1 mouse cellular context compared by ENCODE assay signal in genomic region chr17:45564531-45565084, GRCm38 (mm10).
TF ChIP-seq lines count a peak whose summit lies in the region.

No protein-coding gene starts in this region.

TF ChIP-seq in CH12.LX, 34 proteins besides CTCF, POLR2A, EP300 and RAD21:
- TF ChIP-seq TBP (conservative IDR thresholded peaks at IDR 0.05; ENCODE audit: low read depth, low read length) (no peak), ETS1 (conservative IDR thresholded peaks at IDR 0.05; ENCODE audit: low read depth, low read length) (no peak), JUN (IDR thresholded peaks at IDR 0.05; ENCODE audit: insufficient read depth, low read depth, low read length) (no peak), ZKSCAN1 (IDR thresholded peaks at IDR 0.05; ENCODE audit: borderline replicate concordance, low read depth, low read length) (no peak), GABPA (IDR thresholded peaks at IDR 0.05; ENCODE audit: insufficient replicate concordance, low read depth, low read length) (no peak), HCFC1 (IDR thresholded peaks at IDR 0.05; ENCODE audit: low read depth, low read length) (no peak), USF1 (IDR thresholded peaks at IDR 0.05; ENCODE audit: low read depth, low read length) (no peak), UBTF (IDR thresholded peaks at IDR 0.05; ENCODE audit: low read depth, low read length) (no peak), MAZ (IDR thresholded peaks at IDR 0.05; ENCODE audit: low read depth, low read length) (no peak), MAFK (IDR thresholded peaks at IDR 0.05; ENCODE audit: insufficient replicate concordance, low read length) (no peak), SIN3A (IDR thresholded peaks at IDR 0.05; ENCODE audit: low read length) (peak; percentile 19; the same call in 1 of the 2 replicates), TCF12 (IDR thresholded peaks at IDR 0.05; ENCODE audit: low read depth, low read length) (no peak; the same call in 1 of the 2 replicates), IRF4 (IDR thresholded peaks at IDR 0.05; ENCODE audit: low read depth, low read length) (no peak), PAX5 (IDR thresholded peaks at IDR 0.05; ENCODE audit: low read length) (no peak), ZNF384 (IDR thresholded peaks at IDR 0.05; ENCODE audit: low read depth, low read length) (no peak), MAX (IDR thresholded peaks at IDR 0.05; ENCODE audit: low read length) (no peak), MEF2A (IDR thresholded peaks at IDR 0.05; ENCODE audit: borderline replicate concordance, low read depth, low read length) (no peak), USF2 (conservative IDR thresholded peaks at IDR 0.05; ENCODE audit: low read depth, low read length) (no peak), NRF1 (IDR thresholded peaks at IDR 0.05; ENCODE audit: low read depth, low read length) (no peak), JUND (conservative IDR thresholded peaks at IDR 0.05; ENCODE audit: low read depth, low read length) (no peak), SMC3 (IDR thresholded peaks at IDR 0.05; ENCODE audit: low read depth, low read length) (peak; percentile 1; the same call in 1 of the 2 replicates), NELFE (IDR thresholded peaks at IDR 0.05; ENCODE audit: low read depth, low read length) (peak; percentile 17; the same call in 1 of the 2 replicates), POLR2AphosphoS2 (IDR thresholded peaks at IDR 0.05; ENCODE audit: low read depth, low read length) (no peak; the same call in 1 of the 2 replicates), ZC3H11A (IDR thresholded peaks at IDR 0.05; ENCODE audit: low read depth, low read length) (no peak), CHD2 (IDR thresholded peaks at IDR 0.05; ENCODE audit: low read length) (peak; percentile 4; the same call in 1 of the 2 replicates), ZMIZ1 (IDR thresholded peaks at IDR 0.05; ENCODE audit: low read depth, low read length) (no peak; the same call in 1 of the 2 replicates), CHD1 (IDR thresholded peaks at IDR 0.05; ENCODE audit: low read depth, low read length) (no peak), ELF1 (IDR thresholded peaks at IDR 0.05; ENCODE audit: low read depth, low read length) (no peak; the same call in 1 of the 2 replicates), RCOR1 (conservative IDR thresholded peaks at IDR 0.05; ENCODE audit: low read depth, low read length) (no peak), E2F4 (IDR thresholded peaks at IDR 0.05; ENCODE audit: insufficient replicate concordance, low read depth, low read length) (no peak)
